Mouse (Mus musculus) myocyte (in vitro differentiated cells): ENCODE results near the gene Nup210.

Experiments used
- CEBPB ChIP-seq: IDR thresholded peaks from 2 replicates; pipeline ENCODE4 v1.6.1; 2011; ENCODE audit warnings: mild to moderate bottlenecking, moderate library complexity; ENCODE audit not compliant: poor library complexity, insufficient read depth, severe bottlenecking
- E2F4 ChIP-seq: IDR thresholded peaks from one replicate; pipeline ENCODE4 v1.6.1; 2011; ENCODE audit warnings: mild to moderate bottlenecking, control low read depth, moderate library complexity; ENCODE audit not compliant: insufficient read depth
- MAX ChIP-seq: IDR thresholded peaks from one replicate; pipeline ENCODE4 v1.6.1; 2011; ENCODE audit warnings: low read depth, mild to moderate bottlenecking, control low read depth
- MYOD1 ChIP-seq, 3 experiments: IDR thresholded peaks; one replicate each; pipeline ENCODE4 v1.6.1; 2011; ENCODE audit warnings: control low read depth in 2 of 3, low read depth in 2 of 3, mild to moderate bottlenecking in 2 of 3, moderate library complexity in 1 of 3; ENCODE audit not compliant: insufficient read length in 2 of 3, control insufficient read depth in 1 of 3
- MYOG ChIP-seq, 3 experiments: IDR thresholded peaks; one replicate each; pipeline ENCODE4 v1.6.1; 2011; ENCODE audit warnings: control low read depth in 2 of 3, low read depth in 2 of 3, mild to moderate bottlenecking in 2 of 3; ENCODE audit not compliant: insufficient read length in 2 of 3, control insufficient read depth in 1 of 3, insufficient read depth in 1 of 3
- POLR2A ChIP-seq: IDR thresholded peaks from one replicate; pipeline ENCODE4 v1.6.1; 2011; ENCODE audit warnings: low read depth, mild to moderate bottlenecking, control low read depth, moderate library complexity; ENCODE audit not compliant: insufficient read length
- POLR2AphosphoS2 ChIP-seq: IDR thresholded peaks from one replicate; pipeline ENCODE4 v1.6.1; 2011; ENCODE audit warnings: low read depth, control low read depth; ENCODE audit not compliant: insufficient read length
- REST ChIP-seq: IDR thresholded peaks from one replicate; pipeline ENCODE4 v1.6.1; 2011; ENCODE audit warnings: mild to moderate bottlenecking, control low read depth, moderate library complexity; ENCODE audit not compliant: insufficient read depth, insufficient read length
- SRF ChIP-seq: IDR thresholded peaks from one replicate; pipeline ENCODE4 v1.6.1; 2011; ENCODE audit warnings: low read depth; ENCODE audit not compliant: control insufficient read depth, insufficient read length
- TCF12 ChIP-seq: IDR thresholded peaks from one replicate; pipeline ENCODE4 v1.6.1; 2011; ENCODE audit warnings: mild to moderate bottlenecking, control low read depth; ENCODE audit not compliant: poor library complexity, insufficient read depth, severe bottlenecking
- TCF3 ChIP-seq: IDR thresholded peaks from one replicate; pipeline ENCODE4 v1.6.1; 2011; ENCODE audit warnings: low read depth, control low read depth; ENCODE audit not compliant: insufficient read length
- USF1 ChIP-seq: IDR thresholded peaks from one replicate; pipeline ENCODE4 v1.6.1; 2011; ENCODE audit warnings: low read depth, mild to moderate bottlenecking, control low read depth, moderate library complexity

DNA sequence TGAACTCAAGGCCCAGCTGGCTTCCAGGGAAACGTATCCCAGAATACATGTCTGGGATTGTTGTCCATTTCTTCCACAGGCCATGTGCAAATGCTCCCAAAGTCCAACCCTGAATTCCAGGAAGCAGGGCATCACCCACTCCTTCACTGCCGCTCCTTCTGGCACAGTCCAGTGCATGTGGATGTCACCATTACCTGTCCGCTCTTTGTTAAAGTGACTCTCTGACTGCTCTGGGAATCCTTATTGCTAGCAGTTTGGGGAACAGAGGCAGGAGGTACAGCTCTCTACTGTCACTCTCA lies 4.7 kb downstream of the Nup210 start:
- no peak for TF ChIP-seq MAX
- TF ChIP-seq E2F4, result no peak
- TF ChIP-seq USF1, result no peak
- TF ChIP-seq POLR2AphosphoS2, result no peak
- TF ChIP-seq POLR2A, result no peak
- TF ChIP-seq MYOG (IDR thresholded peaks at IDR 0.05; ENCODE audit: control insufficient read depth in 1 of 3, insufficient read depth in 1 of 3, insufficient read length in 2 of 3, low read depth in 2 of 3), result no peak
- no peak for TF ChIP-seq CEBPB
- no peak for TF ChIP-seq REST
- TF ChIP-seq MYOD1 (IDR thresholded peaks at IDR 0.05; ENCODE audit: control insufficient read depth in 1 of 3, insufficient read length in 2 of 3, low read depth in 2 of 3), result no peak
- TF ChIP-seq TCF3, result no peak
- TF ChIP-seq TCF12, result no peak
- no peak for TF ChIP-seq SRF
